Mouse (Mus musculus) forebrain, embryonic 10.5 days (tissue): ENCODE results near the gene Tmem53. TPM values are rescaled to one million over a fixed set of nuclear protein-coding genes. Genes with fewer than 3 reads are reported as not detected.
A peak's percentile ranks its signal among the peaks of the same experiment; 100 is the strongest.

Source experiments
- DNase-seq: peaks from one replicate; pipeline ENCODE4 v3.0.0-alpha.2; 2017; ENCODE audit warnings: low spot score; ENCODE audit errors: extremely low spot score
- H3K27ac ChIP-seq: fragments of 300-500 bp; sonication (generic); 2 replicates; pipeline ENCODE4 v1.5.1; 2016; ENCODE audit warnings: mild to moderate bottlenecking
- H3K27me3 ChIP-seq: fragments of 300-500 bp; sonication (generic); 2 replicates; pipeline ENCODE4 v1.6.1; 2016; ENCODE audit warnings: mild to moderate bottlenecking; ENCODE audit not compliant: poor library complexity, severe bottlenecking
- H3K36me3 ChIP-seq: fragments of 300-500 bp; sonication (generic); replicated peaks from 2 replicates; pipeline ENCODE4 v1.6.1; 2016; ENCODE audit warnings: mild to moderate bottlenecking, moderate library complexity
- H3K4me1 ChIP-seq: fragments of 300-500 bp; sonication (generic); 2 replicates; pipeline ENCODE4 v1.6.1; 2016
- H3K4me3 ChIP-seq: fragments of 300-500 bp; sonication (generic); 2 replicates; pipeline ENCODE4 v1.5.1; 2016; ENCODE audit warnings: mild to moderate bottlenecking, moderate library complexity
- H3K9me3 ChIP-seq: fragments of 300-500 bp; sonication (generic); 2 replicates; pipeline ENCODE4 v1.6.1; 2016; ENCODE audit warnings: mild to moderate bottlenecking, moderate library complexity
- WGBS: fragments of 180-500 bp; shearing (Covaris S2); methylation state at CpG from one replicate; pipeline ENCODE4 v1.1.7; 2016; 5-methylcytosine and 5-hydroxymethylcytosine counted together
- polyA plus RNA-seq: library from polyadenylated mRNA; unstranded; fragments of >200 nt; fragmentation: Nextera tagmentation; extraction: Ambion mirVana; gene quantifications from 2 replicates; pipeline ENCODE4 v1.2.1, GENCODE M21; 2016

Tmem53 gene
- 7.3 and 7.8 TPM in 2 replicates for polyA plus RNA-seq

- peak; percentile 98 for DNase-seq
- WGBS, result under 1% methylated on average over 42 of the region's 43 CpGs
- peaks cover 16% of the 10 kb centered on the region; the same call in 1 of the 2 replicates for H3K27me3 ChIP-seq
- no peaks in the 10 kb centered on the region for H3K36me3 ChIP-seq
- peak within 1 kb of the TSS; percentile 74 for H3K4me3 ChIP-seq
- H3K27ac ChIP-seq, result peak within 1 kb of the TSS; percentile 92
- H3K4me1 ChIP-seq, result peaks cover 38% of the 10 kb centered on the region
- H3K9me3 ChIP-seq, result no peaks in the 10 kb centered on the region
Measured at GRCm38 (mm10) chr4:117251801-117252316, at the start of gene Tmem53, which contains the start of gene Armh1. Gene Tmem53, plus strand, starts transcription at chr4:117251951. Gene Armh1, minus strand, starts transcription at chr4:117252125.

DNA sequence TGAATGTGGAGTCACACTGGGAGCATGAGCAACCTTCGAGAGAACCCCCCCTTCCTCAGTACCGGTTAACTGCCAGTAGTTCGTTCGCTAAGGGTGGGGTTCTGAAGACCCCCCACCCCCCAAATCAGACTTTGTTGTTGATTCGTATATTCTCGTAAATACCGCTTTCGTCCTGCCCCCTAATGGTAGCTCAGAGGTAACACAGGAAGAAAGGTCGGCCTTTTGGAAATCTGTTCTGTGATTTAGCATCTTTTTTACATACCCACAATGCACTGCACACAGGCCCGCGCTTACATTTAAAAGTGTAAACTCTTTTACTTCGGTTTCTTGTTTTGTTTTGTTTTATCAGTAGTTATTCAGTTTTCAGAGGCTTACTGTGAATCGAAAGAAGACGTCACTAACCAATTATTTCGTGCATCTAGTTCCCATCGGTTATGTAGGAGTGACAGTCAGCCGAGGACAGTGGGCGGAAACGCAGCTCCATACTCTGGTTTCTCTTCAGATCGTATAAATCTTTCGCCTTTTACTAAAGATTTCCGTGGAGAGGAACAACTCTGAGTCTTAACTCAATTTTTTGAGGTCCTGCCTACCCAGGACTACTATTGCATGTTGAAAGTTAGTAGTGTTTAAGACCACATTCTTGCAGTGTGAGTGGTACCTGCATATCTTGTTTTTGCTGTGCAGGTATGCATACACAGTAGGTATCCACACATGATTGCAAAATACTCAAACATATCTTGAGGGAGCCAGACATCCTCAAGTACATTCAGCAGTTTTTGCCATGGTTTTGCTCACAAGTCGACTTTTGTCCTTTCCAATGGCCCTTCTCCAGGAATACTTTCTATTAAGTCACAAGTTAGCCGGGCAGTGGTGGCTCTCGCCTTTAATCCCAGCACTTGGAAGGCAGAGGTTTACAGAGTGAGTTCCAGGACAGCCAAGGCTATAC is 49.4 kb upstream of the Tmem53 start:
- no peaks in the 10 kb centered on the region for H3K9me3 ChIP-seq
- no peaks in the 10 kb centered on the region for H3K27me3 ChIP-seq
- WGBS, result 1% methylated on average over 25 of the region's 25 CpGs
- no peaks in the 10 kb centered on the region for H3K36me3 ChIP-seq
- H3K4me1 ChIP-seq, result peaks cover 10% of the 10 kb centered on the region
- H3K27ac ChIP-seq, result peak overlapping the region; percentile 94
- peak; percentile 56 for DNase-seq
- H3K4me3 ChIP-seq, result peak overlapping the region; percentile 45

DNA sequence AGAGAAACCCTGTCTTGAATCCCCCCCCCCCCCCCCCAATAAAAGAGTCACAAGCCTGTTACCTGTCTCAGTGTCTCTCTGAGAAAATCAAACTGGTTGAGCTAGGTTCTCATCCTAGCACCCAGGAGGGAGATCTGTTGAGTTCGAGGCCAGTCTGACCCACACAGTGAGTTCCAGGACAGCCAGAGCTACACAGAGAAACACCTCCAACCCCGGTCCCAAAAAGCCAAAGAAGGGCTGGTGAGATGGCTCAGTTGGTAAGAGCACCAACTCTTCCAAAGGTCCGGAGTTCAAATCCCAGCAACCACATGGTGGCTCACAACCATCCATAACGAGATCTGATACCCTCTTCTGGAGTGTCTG is 48.8 kb upstream of the Tmem53 start:
- Histone ChIP-seq H3K4me3 (peak overlapping the region; percentile 45; the same call in 1 of the 2 replicates), H3K27ac (peak overlapping the region; percentile 94), H3K4me1 (peaks cover 10% of the 10 kb centered on the region), H3K9me3 (no peaks in the 10 kb centered on the region), H3K27me3 (no peaks in the 10 kb centered on the region), H3K36me3 (no peaks in the 10 kb centered on the region)
- WGBS, result 70% methylated on average over 4 of the region's 4 CpGs
- DNase-seq, result no peak

DNA sequence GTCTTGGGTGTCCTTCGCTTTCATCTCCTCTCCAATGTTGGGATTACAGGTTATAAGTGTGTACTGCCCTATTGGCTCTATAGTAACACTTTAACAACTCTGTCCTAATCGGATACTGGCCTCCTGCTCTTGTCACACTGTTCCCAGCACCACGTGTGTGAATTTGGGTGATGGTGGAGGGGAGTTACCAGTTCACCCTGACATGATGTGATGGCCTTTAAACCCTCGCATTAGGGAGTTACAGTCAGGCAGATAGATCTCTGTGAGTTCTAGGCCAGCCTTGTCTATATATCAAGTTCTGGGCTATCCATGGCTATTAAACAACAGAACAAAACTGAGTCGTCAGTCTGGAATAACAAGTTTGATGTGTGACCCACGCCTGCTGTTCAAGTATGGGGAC is 42.2 kb upstream of the Tmem53 start:
- no peak overlapping the region for H3K4me3 ChIP-seq
- no peaks in the 10 kb centered on the region for H3K9me3 ChIP-seq
- H3K27ac ChIP-seq, result no peak overlapping the region
- 86% methylated on average over 6 of the region's 6 CpGs for WGBS
- H3K4me1 ChIP-seq, result peaks cover 21% of the 10 kb centered on the region
- no peak for DNase-seq
- no peaks in the 10 kb centered on the region for H3K36me3 ChIP-seq
- no peaks in the 10 kb centered on the region for H3K27me3 ChIP-seq

- peak; percentile 89 for DNase-seq
- WGBS, result 2% methylated on average over 20 of the region's 20 CpGs
- H3K36me3 ChIP-seq, result no peaks in the 10 kb centered on the region
- no peaks in the 10 kb centered on the region for H3K9me3 ChIP-seq
- peaks cover 21% of the 10 kb centered on the region for H3K4me1 ChIP-seq
- no peaks in the 10 kb centered on the region for H3K27me3 ChIP-seq
- peak overlapping the region; percentile 92 for H3K27ac ChIP-seq
- H3K4me3 ChIP-seq, result peak overlapping the region; percentile 25; the same call in 1 of the 2 replicates
Measured at GRCm38 (mm10) chr4:117210147-117211074, 41.3 kb upstream of the Tmem53 start.

- no peak for DNase-seq
- no peak overlapping the region for H3K27ac ChIP-seq
- H3K4me1 ChIP-seq, result peaks cover 24% of the 10 kb centered on the region
- no peaks in the 10 kb centered on the region for H3K27me3 ChIP-seq
- WGBS, result 84% methylated on average over 6 of the region's 6 CpGs
- no peaks in the 10 kb centered on the region for H3K36me3 ChIP-seq
- no peak overlapping the region for H3K4me3 ChIP-seq
- H3K9me3 ChIP-seq, result no peaks in the 10 kb centered on the region
Measured at GRCm38 (mm10) chr4:117214250-117214649, 37.5 kb upstream of the Tmem53 start.

DNA sequence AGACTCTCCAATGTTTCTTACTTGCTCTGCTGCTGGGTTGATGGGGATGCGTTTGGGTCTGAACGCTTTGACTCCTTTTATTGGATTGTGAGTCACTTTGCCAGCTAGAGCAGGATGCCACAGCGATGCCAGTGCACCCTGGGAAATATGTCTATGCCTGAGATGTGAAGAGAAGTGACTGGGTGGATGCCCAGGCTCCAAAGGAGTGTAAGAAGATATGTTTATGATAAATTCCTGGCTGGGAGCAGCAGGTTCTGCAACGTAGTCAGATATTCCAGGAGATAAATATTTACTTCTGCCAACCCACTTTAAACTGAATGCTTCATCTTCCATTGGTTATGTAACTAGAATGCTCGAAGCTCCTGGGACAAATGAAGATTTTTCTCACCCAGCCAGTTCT is 34.7 kb upstream of the Tmem53 start:
- Histone ChIP-seq H3K36me3 (no peaks in the 10 kb centered on the region), H3K9me3 (no peaks in the 10 kb centered on the region), H3K4me3 (no peak overlapping the region), H3K27ac (no peak overlapping the region), H3K27me3 (no peaks in the 10 kb centered on the region), H3K4me1 (peaks cover 17% of the 10 kb centered on the region; the same call in 1 of the 2 replicates)
- no peak for DNase-seq
- 81% methylated on average over 5 of the region's 5 CpGs for WGBS

DNA sequence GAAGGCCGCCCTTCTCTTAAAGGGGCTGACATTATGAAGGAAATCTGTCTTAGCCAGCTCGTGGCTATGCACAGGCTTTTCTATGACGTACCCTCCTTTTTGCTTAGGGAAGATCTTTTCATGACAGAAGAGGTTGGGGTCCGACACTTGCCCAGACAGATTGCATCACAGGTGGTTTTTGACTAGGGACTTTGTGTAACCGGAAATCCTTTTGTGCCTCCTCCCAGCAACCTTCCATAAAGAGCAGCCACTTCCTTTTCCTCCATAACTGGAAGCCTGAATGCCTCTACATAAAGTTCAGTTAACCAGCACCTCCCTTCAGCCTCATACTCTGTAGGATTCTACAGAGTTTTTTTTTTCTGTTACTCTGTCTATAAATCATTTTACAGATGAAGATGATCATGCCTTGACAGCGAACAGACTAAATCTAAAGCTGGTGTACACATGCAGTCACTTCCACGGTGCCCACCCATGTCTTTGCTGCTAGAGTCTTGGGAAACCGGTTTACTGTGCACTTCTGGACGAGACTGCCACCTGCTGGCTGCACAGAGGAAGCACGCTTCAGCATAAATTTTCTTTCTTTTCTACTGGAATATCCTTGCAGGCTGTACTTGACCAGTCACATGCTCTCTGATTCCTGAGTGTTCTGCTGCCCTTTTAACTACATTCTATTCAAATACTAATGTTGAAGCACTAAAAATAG is 33.1 kb upstream of the Tmem53 start:
- no peak overlapping the region for H3K27ac ChIP-seq
- DNase-seq, result peak; percentile 55
- no peaks in the 10 kb centered on the region for H3K27me3 ChIP-seq
- H3K4me3 ChIP-seq, result no peak overlapping the region
- 42% methylated on average over 10 of the region's 10 CpGs for WGBS
- H3K4me1 ChIP-seq, result peaks cover 9% of the 10 kb centered on the region; the same call in 1 of the 2 replicates
- no peaks in the 10 kb centered on the region for H3K36me3 ChIP-seq
- no peaks in the 10 kb centered on the region for H3K9me3 ChIP-seq

DNA sequence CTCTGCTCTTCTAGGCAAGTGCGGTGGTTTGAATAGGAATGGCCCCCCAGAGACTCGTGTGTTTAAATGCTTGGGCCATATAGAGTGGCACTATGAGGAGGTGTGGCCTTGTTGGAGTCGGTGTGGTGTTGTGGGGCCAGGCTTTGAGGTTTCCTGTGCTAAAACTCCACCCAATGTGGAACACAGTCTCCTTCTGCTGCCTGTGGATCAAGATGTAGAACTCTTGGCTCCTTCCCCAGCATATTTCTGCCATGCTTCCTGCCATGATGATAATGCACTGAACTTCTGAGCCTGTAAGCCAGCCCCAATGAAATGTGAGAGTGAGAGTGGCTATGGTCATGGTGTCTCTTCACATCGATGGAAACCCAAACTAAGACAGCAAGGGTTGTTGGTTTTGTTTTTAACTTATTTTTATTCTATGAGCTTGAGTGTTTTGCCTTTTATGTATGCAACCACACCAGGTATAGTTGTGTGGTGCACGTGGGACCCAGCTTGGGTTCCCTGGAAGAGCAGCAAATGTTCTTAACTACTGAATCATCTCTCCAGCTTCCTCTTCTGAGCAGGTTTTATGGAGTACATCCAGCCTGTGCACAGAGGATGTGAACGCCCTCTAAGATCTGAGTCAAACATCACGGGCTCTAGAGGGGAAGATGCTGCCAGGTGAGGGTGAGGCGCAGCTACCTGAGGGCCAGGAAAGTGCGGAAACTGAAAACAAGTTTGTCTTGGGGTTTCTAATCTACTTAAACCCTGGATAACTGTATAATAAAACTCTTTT is 30.8 kb upstream of the Tmem53 start:
- 79% methylated on average over 9 of the region's 9 CpGs for WGBS
- Histone ChIP-seq H3K4me1 (0 out of 2 replicates have a peak, but pooled peaks cover 7% of the 10 kb centered on the region), H3K9me3 (no peaks in the 10 kb centered on the region), H3K27me3 (no peaks in the 10 kb centered on the region), H3K4me3 (no peak overlapping the region), H3K36me3 (no peaks in the 10 kb centered on the region), H3K27ac (no peak overlapping the region)
- no peak for DNase-seq

GRCm38 (mm10) chr4:117221836-117222235 is 29.9 kb upstream of the Tmem53 start:
- WGBS, result 83% methylated on average over 9 of the region's 9 CpGs
- no peaks in the 10 kb centered on the region for H3K27me3 ChIP-seq
- no peak for DNase-seq
- H3K9me3 ChIP-seq, result no peaks in the 10 kb centered on the region
- no peak overlapping the region for H3K27ac ChIP-seq
- H3K36me3 ChIP-seq, result no peaks in the 10 kb centered on the region
- 0 out of 2 replicates have a peak, but pooled peaks cover 7% of the 10 kb centered on the region for H3K4me1 ChIP-seq
- H3K4me3 ChIP-seq, result no peak overlapping the region

DNA sequence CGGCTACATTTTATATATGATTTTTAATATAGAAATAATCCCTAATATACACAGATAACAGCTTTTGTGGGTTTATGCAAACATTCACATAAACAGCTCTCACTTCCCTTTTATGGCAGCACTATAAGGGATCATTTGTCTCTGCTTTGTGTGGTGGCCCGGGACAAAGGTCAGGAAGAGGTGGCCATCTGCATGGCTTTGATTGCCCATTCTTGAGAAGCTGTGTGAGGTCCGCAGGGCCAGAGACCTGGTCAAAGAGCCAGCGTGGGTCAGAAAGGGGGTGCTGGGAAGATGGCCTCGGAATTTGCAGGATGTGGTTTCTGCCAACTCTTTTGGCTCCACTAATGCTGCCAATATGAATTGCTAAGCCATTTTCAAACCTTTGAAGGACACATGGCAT is 28.8 kb upstream of the Tmem53 start:
- no peak for DNase-seq
- no peaks in the 10 kb centered on the region for H3K9me3 ChIP-seq
- no peaks in the 10 kb centered on the region for H3K27me3 ChIP-seq
- 63% methylated on average over 5 of the region's 5 CpGs for WGBS
- no peak overlapping the region for H3K27ac ChIP-seq
- H3K4me1 ChIP-seq, result 0 out of 2 replicates have a peak, but pooled peaks cover 7% of the 10 kb centered on the region
- H3K36me3 ChIP-seq, result no peaks in the 10 kb centered on the region
- no peak overlapping the region for H3K4me3 ChIP-seq
